Mouse (Mus musculus) limb, embryonic 14.5 days (tissue): ENCODE measurements at regions not wholly inside any gene's neighbourhood (a gene's known extent, or its start where the extent isn't known, plus 50 kb on each side); places are given as distances from the start of the nearest gene placed in this dataset.

Source experiments
- ATAC-seq: fragments of 200-750 bp; cut with Nextera tagmentation; 2 replicates; pipeline ENCODE4 v1.8.0; 2017; ENCODE audit warnings: low read depth, moderate number of reproducible peaks, moderate TSS enrichment; ENCODE audit not compliant: low FRiP score
- DNase-seq: peaks from one replicate; pipeline ENCODE4 v3.0.0-alpha.2; 2015; ENCODE audit warnings: low spot score
- H3K27ac ChIP-seq: fragments of 300-500 bp; sonication (generic); replicated peaks from 2 replicates; pipeline ENCODE4 v1.5.1; 2014; ENCODE audit warnings: low read depth, mild to moderate bottlenecking, low read length, moderate library complexity, mixed read lengths
- H3K27me3 ChIP-seq: fragments of 300-500 bp; sonication (generic); 2 replicates; pipeline ENCODE4 v1.6.1; 2014; ENCODE audit warnings: low read length, mixed read lengths; ENCODE audit not compliant: control insufficient read depth, insufficient read depth
- H3K36me3 ChIP-seq: fragments of 300-500 bp; sonication (generic); 2 replicates; pipeline ENCODE4 v1.6.1; 2014; ENCODE audit warnings: mild to moderate bottlenecking, low read length, moderate library complexity, mixed read lengths; ENCODE audit not compliant: control insufficient read depth, insufficient read depth
- H3K4me1 ChIP-seq: fragments of 300-500 bp; sonication (generic); 2 replicates; pipeline ENCODE4 v1.6.1; 2014; ENCODE audit warnings: antibody characterized with exemption, low read length, mixed read lengths; ENCODE audit not compliant: control insufficient read depth, insufficient read depth
- H3K4me2 ChIP-seq: fragments of 300-500 bp; sonication (generic); replicated peaks from 2 replicates; pipeline ENCODE4 v1.6.1; 2014; ENCODE audit warnings: low read depth, mild to moderate bottlenecking, low read length, moderate library complexity; ENCODE audit not compliant: severe bottlenecking
- H3K4me3 ChIP-seq: fragments of 300-500 bp; sonication (generic); replicated peaks from 2 replicates; pipeline ENCODE4 v1.5.1; 2014; ENCODE audit warnings: low read length
- H3K9ac ChIP-seq: fragments of 300-500 bp; sonication (generic); 2 replicates; pipeline ENCODE4 v1.6.1; 2014; ENCODE audit warnings: mild to moderate bottlenecking, low read depth, low read length, moderate library complexity; ENCODE audit not compliant: severe bottlenecking
- H3K9me3 ChIP-seq: fragments of 300-500 bp; sonication (generic); 2 replicates; pipeline ENCODE4 v1.6.1; 2016; ENCODE audit warnings: low read length; ENCODE audit not compliant: control insufficient read depth
- POLR2A ChIP-seq: fragments of 200-500 bp; IDR thresholded peaks from 2 replicates; pipeline ENCODE4 v1.8.0; 2012; ENCODE audit warnings: inconsistent platforms, mild to moderate bottlenecking, moderate library complexity, borderline replicate concordance; ENCODE audit not compliant: insufficient read depth, insufficient read length; ENCODE audit errors: extremely low read depth
- WGBS: fragments of 180-500 bp; shearing (Covaris S2); extraction: QIAGEN DNeasy Blood & Tissue Kit; methylation state at CpG from one replicate; pipeline ENCODE4 v1.1.7; 2014; 5-methylcytosine and 5-hydroxymethylcytosine counted together

DNA sequence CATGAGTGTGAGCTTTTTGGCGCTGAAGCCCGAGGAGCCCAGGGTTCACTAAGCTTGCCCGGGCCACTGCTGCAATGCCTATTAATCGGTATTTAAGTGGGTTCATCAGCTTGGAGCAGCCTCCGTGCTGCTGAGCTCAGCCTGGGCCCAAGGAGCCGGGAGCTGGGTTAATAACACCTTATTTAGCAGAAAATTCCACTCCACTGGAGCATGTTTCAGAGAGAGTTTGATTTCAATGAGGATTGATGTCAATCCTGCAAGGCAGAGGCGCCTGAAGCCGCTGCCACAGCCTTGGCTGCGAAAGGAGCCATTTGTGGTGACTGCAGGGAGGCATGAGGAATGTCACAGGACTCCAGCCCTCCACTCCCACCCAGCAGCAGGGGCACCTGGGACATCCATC is 126.5 kb upstream of the Grik3 start:
- DNase-seq (no peak), ATAC-seq (no peak)
- 66% methylated on average over 9 of the region's 9 CpGs for WGBS
- Histone ChIP-seq H3K27ac (no peak overlapping the region), H3K4me2 (no peak overlapping the region), H3K4me1 (no peaks in the 10 kb centered on the region), H3K27me3 (no peaks in the 10 kb centered on the region), H3K4me3 (no peak overlapping the region), H3K9me3 (no peaks in the 10 kb centered on the region), H3K9ac (no peak overlapping the region), H3K36me3 (no peaks in the 10 kb centered on the region)
- TF ChIP-seq POLR2A, result no peak

DNA sequence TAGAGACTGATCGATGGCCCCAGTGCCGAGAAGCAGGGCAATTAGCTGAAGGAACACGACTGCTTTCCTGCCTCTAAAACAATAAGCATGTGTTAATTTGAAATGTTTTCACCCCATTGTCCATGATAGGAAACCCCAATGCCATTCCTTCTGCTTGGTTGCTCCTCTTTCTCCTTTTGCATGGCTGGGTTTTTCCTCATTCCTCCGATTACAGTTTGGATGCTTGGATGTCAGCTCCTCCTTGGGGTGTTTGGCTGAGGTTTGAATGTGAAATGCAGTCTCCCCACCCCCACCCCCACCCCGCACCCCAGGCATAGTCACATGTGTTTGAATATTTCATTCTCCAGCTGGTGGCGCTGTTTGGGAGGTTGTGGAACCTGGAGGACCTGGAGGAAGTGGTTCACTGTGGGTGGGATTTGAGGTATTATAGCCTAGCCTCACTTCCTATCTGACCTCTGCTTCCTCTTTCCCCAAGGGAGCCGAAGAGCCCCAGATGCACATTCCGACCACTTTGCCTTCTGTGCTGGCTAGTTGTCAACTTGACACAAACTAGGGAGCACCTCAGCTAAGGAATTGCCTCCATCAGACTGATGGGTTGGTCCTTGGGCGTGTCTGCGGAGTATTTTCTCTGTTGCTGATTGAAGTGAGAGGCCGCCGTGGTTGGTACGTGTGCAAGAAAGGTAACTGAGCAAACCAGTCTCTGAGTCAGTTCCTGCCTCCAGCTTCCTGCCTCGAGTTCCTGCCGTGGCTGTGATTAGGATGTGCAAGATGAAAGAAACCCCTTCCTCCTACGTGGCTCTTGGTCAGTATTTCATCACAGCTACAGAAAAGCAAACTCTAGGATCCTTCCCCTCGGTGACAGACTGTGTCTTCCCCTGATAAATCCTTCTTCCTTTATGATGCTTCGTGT is 128.6 kb upstream of the Grik3 start:
- Histone ChIP-seq H3K27ac (no peak overlapping the region), H3K4me1 (no peaks in the 10 kb centered on the region), H3K9ac (no peak overlapping the region), H3K4me2 (no peak overlapping the region), H3K27me3 (no peaks in the 10 kb centered on the region), H3K9me3 (no peaks in the 10 kb centered on the region), H3K36me3 (no peaks in the 10 kb centered on the region), H3K4me3 (no peak overlapping the region)
- TF ChIP-seq POLR2A, result no peak
- ATAC-seq, result no peak
- DNase-seq, result no peak
- WGBS, result 67% methylated on average over 18 of the region's 18 CpGs

DNA sequence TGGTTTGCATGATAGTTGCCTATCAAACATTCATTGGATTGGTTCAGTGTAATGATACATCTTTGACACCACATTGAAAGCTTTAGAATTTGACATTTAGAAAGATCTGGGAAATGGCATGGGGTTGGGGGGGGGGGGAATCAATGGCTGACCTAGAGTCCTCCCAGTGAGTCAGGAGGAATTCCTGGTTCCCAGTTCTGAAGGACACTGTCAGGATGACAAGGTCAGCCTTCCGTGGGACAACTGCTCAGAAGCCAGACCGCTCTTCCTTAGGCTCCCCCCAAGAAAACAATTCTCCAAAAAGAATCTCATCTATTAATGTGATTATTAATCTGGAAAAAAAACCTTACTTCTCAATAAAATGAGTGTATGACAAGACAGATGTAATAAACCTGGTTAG is 132.1 kb upstream of the Grik3 start:
- H3K9me3 ChIP-seq, result no peaks in the 10 kb centered on the region
- no peaks in the 10 kb centered on the region for H3K36me3 ChIP-seq
- H3K27ac ChIP-seq, result no peak overlapping the region
- H3K4me3 ChIP-seq, result no peak overlapping the region
- 94% methylated on average over 2 of the region's 2 CpGs for WGBS
- no peak overlapping the region for H3K4me2 ChIP-seq
- H3K4me1 ChIP-seq, result no peaks in the 10 kb centered on the region
- ATAC-seq (no peak), DNase-seq (no peak)
- no peaks in the 10 kb centered on the region for H3K27me3 ChIP-seq
- no peak overlapping the region for H3K9ac ChIP-seq
- no peak for TF ChIP-seq POLR2A

DNA sequence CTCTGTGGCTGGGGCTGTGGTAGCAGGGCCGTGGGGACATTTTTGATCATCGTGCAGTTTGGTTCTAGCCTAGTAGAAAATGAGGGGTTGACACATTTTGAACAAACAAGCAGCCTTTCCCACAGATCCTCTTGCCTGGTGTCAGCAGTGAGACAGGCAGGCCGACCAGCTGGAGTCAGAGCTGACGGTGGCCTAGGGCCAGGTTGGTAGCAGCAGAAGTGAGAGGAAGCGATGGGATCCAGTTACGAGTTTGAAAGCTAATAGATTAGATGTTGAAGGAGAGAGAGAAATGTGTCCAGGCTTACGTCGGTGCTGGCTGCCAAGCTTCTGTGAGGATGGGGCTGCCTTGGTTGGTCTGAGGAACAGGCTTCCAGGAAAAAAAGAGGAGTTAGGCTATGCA is 134.1 kb upstream of the Grik3 start:
- no peak for ATAC-seq
- no peak for TF ChIP-seq POLR2A
- Histone ChIP-seq H3K9me3 (no peaks in the 10 kb centered on the region), H3K36me3 (no peaks in the 10 kb centered on the region), H3K4me3 (no peak overlapping the region), H3K27ac (no peak overlapping the region), H3K4me2 (no peak overlapping the region), H3K9ac (no peak overlapping the region), H3K27me3 (no peaks in the 10 kb centered on the region), H3K4me1 (no peaks in the 10 kb centered on the region)
- DNase-seq, result no peak
- 30% methylated on average over 8 of the region's 8 CpGs for whole genome bisulfite sequencing

DNA sequence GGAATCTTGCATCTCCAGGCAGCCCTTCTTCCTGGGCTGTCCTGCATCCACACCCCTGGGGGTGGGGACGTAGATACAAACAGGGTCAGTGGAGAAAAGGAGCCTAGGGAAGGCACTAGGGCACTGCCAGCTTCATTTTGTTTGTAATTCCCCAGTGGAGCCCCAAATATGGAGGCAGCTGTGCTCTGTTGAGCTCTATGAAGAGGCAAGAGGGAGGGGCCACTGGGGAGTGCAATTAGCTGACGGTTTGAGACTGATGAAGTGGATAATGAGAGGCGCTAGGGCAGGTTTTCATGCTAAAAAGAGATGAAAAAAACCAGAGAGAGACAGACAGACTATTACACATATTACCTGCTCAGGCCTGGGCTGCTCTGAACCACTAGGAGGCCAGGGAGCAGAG is 135.8 kb upstream of the Grik3 start:
- no peaks in the 10 kb centered on the region for H3K27me3 ChIP-seq
- no peaks in the 10 kb centered on the region for H3K36me3 ChIP-seq
- H3K4me1 ChIP-seq, result no peaks in the 10 kb centered on the region
- no peak overlapping the region for H3K4me3 ChIP-seq
- H3K27ac ChIP-seq, result no peak overlapping the region
- no peak for TF ChIP-seq POLR2A
- DNase-seq (no peak), ATAC-seq (no peak)
- 52% methylated on average over 3 of the region's 3 CpGs for WGBS
- H3K9ac ChIP-seq, result no peak overlapping the region
- no peak overlapping the region for H3K4me2 ChIP-seq
- H3K9me3 ChIP-seq, result no peaks in the 10 kb centered on the region
